Mouse (Mus musculus) fat pad, adult 2 months (tissue): Measurements from ENCODE around the gene Asic4.

Experiments used
- DNase-seq: peaks from one replicate; pipeline ENCODE4 v3.0.0-alpha.2; 2011; ENCODE audit warnings: low read depth, low spot score; ENCODE audit errors: extremely low read depth

The Asic4 gene

DNA sequence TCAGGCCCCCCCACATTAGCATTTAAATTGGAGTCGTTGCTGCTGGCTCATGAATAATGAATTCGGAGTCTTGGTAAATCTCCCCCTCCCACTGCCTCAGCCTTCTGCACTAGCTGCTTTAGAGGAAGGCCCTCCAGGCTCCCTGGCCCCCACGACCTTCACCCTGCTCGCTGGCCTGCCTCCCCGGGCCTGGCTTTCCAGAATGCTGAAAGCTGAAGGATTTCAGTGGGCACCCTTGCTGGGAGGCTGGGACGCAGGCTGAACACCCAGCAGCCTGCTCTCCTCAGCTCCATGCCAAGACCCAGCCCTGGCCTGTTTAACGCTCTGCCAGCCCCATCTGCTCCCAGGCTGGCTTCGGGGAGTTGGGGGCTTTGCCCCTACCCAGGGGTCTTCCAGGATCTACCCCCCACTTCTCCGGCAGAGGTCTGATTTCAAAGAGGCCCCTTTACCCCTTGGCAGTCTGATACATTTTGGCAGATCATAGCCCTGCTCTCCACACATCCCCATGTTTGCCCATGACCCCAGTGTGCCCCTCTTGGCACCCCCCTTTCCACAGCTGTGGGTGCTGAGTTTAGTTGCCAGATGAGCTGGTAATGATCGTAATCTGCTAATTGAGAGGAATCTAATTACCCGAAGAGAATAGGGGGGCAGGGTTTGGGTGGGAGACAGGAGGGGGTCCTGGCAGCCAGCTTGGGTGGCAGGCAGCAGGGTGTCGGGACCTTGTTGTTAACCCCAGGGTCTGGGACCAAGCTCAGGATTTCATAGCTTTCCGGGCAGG lies 6.8 kb upstream of the Asic4 start:
- no peak for DNase-seq

DNA sequence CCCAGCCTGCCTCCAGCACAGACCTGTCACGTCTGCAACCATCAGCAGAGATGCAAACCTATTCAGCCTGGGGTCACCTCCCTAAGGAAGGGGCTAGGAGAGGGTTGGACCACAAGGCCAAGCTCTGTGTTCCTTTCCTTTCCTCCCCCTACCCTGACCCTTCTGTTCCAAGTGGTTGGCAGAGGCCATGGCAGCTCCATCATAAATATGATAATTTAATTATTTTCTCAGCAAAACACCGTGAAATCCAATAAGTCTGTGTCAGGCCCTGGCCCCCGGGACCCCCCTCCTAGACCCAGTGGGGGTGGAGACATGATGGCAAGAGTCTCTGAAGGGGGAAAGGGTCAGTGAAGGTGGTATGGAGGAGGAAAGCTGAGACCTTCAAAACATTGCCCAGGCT lies 6.0 kb upstream of the Asic4 start:
- no peak for DNase-seq

DNA sequence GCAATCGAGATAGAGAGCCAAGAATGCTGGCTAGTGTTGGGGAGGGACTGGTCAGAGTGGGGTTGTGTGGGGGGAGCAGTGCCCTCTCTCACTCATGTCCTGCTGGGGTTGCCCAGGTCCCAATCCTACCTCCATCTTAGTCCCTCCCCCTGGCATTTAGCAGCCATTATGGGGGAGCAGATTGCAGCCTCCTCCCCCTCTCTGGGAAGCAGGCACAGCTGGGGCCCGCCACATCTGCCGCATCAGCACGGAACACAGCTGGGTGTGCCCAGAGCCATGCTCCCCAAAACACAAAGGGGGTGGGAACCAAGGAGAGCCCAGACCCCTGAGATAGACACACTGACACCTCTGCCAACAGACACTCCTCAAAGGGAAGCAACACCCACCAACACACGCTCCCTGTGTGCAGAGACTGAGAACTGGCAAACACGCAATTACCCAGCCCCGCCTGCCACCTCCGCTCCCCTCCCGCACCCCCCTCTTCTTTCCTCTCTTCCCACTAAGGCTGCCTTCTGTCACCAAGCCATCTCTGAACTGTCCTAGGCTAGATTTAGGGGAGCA lies 5.0 kb upstream of the Asic4 start:
- no peak for DNase-seq

DNA sequence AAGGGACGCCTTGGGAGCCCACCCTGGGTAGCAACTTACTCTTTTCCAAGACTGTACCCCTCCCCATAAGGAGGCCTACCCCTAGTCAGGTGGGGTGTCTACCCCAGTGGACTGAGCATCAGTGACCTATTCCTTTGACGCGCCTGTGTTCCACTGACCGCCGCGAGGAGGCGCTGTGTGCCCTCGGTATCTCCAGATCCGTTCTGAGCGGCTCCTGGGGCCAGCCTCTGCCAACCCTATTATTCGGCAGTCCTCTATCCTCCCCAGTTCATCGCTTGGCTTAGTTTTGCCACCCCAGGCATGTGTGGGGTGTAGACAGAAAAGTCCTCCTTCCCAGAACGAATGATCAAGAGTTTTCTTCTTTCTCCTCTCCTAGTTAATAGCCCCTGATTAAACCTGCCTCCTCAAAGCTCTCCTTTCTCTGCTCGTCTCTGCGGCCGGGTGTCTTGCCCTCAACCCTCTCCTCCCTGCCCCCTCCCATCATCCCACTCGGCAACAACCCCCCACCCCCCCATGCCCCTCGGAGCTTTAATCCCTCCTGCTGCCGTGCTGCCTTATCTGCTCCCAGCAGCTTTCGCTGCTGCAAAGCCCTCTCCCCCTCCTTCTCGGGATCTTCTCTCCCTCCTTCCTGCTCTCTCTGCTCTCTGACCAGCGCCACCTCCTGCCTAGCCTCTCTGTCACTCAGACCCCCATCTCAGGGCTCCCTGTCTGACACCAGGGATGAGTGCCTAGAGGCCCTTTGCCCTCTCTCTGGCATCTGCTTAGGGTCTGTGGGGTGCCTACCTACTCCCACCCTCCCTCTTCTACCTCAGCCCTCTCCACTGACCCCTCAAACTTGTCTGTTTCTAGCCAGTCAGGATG lies 4.3 kb upstream of the Asic4 start:
- no peak for DNase-seq

DNA sequence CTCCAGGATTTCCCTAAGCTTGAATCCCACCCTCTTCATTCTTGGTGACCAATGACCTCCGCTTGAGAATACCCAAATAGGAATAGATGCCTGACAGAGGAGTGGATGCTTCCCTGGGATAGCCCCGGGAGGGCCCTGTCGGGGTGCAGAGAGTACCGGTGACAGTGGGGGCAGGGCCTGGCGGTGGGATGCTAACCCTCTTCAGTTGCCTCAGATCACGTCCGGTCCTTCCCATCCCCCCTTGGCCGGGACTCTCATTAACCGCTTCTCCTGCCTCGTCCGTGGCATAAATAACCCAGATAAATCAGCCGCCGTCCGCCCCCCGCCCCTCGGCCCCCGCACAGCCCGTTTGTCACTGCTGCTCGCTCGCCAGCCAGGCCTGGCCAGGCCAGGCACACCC lies 3.6 kb upstream of the Asic4 start:
- DNase-seq, result no peak

DNA sequence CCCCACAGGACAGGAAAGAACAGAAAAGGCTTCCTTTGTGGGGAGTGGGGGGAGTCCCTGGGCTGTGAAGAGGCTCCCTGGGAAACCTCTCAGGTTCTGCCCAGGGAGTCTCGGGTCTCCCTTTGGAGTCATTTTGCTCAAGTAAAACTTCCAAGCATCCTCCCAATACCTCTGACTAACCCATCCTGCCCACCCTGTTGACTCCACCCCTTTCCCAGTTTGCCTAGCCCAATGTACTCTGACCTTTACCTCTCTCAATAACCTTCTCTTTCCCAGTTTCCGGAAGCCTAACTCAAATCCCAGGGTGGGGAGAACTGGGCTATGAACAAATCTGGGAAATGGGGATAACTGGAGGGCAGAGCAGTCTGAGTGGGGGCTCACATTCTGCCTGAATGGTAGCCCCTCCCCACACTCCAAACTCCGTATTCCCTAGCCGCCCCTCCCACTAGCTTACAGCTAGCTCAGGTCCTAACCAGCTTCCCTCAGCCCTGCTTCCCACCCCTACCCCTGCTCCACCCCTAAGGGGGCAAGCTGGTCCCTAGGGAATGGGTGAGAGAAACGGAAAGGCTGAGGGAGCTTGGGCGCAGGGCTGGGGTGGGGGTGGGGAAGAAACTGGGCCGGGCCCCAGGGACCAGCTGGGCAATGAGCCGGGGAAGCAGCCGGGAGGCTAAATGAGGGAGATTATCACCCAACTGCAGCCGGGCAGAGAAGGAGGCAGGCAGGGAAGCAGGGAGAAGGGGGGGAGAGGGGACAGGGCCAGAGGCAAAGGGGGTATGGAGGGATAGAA lies 2.8 kb upstream of the Asic4 start:
- DNase-seq, result no peak

DNA sequence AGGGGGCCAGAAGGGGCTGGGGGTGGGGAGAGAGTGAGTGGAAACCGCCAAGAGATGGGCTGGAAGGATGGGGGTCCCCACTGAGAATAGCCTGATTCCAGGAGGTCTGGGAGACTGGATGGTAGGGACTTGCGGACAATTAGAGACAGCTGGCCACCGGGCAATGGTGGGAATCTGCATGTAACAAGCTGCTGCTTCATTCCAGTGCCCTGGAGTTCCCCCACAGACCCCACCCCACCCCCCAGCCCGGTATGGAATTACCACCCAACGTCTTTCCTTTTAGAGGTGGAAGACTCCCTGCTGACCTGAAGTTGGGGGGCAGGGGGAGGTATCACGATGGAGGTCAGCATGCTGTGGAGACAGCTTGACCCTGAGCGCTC lies 2.2 kb upstream of the Asic4 start:
- no peak for DNase-seq

DNA sequence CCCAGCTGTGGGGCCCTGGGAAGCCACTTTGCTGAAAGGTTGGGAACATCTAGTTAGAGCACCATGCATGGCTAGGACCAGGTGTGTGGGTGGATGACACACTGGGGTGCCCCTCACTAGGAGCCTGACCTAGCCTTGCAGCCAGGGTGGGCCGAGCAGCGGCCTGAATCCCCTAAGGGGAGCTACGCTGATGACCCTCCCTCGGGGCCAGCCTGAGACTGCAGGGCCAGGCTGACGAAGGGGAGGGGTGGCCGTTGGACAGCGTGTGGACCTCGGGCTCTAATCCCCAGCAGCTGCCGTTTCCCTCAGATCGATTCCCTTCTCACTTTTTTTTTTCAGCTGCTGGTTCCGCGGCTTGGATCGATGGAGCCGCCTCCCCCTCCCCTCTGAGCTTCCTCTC lies 1.3 kb upstream of the Asic4 start:
- DNase-seq, result no peak

DNA sequence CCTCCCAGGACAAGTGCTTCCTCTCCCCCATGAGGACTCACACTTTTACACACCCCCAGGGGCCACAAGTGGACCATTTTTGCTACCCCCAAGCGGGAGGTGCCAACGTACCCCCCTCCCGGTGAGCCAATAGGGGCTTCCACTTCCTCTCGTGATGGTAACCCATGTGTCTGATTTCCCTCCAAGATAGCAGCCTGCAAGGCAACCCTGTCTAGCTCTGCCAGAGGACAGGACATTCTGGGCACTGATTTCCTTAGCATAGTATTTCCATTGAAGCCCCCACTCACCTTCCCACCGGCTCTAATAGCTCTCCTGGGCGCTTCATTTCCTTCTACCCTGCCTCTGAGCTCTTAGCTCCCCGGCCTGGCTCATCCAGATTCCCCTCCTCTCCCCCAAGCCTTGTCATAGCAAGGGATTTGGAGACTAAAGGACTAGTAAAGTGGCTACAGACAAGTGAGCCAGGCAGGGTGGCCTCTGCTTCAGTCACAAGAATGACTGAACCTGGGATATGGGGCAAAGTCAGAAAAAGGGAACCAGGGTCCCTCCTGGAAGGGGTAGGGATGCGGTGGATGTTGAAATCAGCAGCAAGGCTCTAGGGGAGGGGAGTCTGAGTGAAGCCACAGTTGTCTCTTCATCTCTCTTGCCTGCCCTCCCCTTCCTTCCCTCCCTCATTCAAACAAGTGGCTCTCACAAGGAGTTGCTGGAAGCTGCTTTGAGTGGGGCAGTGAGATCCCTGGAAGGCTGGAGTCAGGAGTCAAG lies 680 bp upstream of the Asic4 start:
- DNase-seq, result no peak

DNA sequence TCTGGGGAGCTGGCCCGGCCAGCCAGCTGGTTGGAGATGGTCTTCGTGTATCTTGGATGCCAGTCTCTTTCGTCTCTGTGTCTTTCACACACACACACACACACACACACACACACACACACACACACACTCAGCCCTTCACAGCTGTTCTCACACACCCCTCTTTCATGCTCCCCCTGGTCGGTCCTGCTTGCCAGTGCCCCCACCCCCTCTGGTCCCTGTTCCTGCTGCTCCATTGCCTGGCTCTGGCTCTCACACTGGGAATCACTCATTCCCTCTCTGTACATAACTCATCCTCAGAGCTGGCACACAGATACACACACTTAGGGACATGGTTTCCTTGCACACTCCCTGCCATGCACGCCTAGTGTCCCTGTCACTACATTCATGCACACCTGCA lies 1.7 kb downstream of the Asic4 start:
- DNase-seq, result no peak

DNA sequence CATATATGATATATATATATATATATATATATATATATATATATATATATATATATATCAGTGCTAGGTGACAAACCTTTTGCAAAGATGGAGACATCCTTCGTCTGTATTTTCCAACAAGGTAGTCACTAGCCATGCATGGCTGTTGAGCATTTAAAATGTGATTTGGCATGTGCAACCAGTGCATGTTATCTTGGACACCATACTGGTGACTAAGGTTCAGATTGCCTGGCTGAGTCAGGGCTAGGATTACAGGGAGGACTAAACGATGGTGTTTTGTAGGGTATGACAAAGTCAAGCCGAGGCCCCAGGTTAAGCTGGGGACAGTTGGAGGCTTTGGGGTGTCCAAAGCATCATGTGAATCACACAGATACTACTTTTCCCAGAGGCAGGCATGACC lies 5.2 kb downstream of the Asic4 start:
- DNase-seq, result no peak

DNA sequence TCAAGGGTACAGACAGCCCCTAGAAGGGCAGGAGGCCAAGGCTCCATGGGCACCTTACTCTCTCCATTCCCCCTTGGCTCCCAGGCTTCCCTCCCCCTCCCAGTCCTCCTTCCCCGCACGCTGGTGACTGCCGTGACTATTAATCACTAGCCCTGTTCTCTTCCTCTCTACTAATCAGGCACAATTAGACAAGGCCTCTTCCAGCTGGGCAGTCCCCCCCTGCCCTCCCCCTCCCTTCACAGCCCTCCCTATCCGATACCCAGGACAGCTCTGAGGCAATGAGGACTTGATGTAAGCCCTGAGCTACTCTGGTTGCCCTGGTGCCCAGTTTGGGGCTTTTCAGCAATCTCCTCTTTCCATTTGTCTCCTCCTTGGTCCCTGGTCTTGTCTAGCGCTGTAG lies 5.7 kb downstream of the Asic4 start:
- DNase-seq, result no peak

DNA sequence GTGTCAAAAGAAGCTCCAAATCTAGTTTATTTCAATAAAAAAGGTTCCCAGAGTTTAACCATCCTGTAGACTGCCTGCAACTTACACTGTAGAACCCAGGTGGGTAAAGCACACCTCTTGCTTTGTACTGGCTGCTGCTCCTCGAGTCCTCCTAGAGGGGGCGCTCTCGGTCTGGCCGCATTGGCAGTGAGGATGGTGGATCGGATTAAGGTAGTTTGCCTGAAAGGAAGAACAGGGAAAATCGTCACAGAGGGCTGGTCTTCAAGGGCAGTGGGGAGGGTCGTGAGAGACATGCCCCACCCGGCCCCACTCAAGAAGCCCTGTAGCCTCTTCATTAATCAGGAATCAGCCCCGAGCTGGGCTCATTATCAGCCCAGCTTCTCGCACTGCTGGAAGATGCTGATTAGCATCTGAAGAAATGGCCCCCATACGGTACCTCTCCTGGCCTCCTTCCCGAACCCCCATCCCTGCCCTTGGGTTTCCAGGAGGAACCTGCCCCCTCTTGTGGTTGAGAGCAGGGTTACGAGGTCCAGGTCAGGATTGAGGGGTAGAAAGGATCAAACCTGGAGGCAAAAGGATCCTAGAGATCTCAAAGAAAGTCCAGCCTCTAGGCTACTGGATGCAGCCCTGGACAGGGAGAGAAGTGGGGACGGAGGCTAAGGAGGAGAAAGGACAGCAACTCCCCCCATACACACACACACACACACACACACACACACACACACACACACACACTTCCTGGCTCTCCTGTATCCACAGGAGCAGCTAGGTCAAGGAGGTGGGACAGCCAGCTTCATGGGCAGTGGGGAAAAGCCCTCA lies 6.7 kb downstream of the Asic4 start:
- no peak for DNase-seq

DNA sequence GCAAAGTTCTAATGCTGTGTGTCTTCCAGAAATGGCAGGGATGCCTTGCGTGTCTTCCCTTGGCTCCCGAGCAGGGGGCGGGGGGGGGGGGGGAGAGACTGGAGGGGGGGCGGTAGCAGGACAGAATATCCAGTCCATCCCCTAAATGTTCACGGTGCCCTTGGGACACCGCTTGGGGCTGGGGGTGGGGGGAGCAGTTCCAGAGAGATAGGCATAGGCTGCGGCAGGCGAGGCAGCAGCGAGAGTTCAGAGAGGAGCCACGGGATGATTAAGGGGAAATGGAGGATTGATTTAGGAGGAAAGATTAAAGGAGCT lies 7.4 kb downstream of the Asic4 start:
- no peak for DNase-seq

DNA sequence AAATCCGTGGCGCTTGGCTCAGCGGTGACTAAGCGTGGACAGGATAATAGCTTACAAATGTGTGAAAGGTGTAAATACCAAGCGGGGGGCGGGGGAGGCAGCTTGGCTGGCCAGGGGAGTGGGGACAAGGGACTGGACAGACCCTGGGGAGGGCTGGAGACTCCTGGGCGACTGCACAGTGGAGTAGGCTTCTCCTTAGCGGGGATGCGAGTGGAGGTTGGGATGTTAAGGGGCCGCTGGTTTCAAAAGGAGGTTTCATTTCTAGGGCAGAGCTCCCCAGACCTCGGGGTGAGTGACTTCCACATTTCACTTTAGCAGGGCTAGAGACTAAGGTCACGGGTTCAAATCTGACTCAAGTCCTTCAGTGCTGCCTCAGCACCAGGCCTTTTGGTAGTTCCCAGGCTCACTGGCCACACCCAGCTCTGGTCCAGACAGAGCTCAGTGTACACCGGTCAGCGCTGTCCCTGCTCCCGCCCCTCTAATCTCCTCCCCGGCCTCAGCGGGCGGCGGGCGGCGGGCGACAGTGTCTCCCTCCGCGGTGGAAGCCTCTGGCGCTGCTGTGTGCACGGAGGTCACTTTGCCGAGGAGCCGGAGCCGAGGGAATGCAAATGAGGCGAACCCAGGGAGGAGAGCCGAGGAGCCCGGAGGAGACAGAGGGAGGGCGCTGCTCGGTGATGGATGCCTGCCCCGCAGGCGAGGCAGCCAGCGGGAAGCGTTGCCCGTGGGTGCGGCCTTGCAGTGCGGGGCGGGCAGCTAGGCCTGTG lies 8.0 kb downstream of the Asic4 start:
- no peak for DNase-seq

DNA sequence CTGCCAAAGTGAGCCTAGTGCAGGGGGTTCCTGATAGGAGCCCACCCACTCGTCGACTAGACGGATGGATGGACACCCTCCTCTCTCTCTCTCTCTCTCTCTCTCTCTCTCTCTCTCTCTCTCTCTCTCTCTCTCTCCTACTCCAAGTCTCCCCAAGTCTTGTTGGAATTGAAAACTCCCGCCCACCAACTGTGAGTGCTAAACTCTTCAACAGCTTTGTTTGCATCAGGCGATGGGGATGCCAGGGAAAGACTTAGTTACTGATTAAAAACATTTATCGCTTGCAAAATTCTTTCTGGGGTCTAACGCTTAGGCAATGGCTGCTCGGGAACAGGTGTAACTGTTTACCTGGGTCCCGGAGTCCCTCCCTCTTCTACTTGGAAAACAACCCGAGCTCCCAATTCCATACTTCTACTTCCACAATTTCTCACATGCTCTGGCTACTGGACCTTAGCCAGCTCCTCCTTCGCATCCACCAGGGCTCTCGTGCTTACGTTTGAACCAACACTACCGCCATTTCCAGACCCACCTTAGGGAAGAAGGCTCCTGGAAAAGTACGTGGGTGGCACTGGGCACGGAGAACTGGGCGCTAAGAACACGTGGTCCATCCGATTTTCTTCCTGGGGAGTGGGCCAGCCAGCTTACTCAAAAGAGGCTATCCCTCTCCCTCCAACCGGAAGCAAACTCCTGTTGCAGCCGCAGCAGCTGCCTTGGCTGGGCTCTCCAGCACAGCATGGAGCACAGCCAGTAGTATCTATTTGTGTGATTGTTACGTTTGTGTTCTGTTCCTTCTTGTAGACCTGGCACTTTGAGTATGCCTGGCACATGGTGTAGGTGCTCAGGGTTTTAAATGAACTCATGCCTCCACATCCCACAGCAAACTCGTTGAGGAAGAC lies 8.8 kb downstream of the Asic4 start:
- no peak for DNase-seq

DNA sequence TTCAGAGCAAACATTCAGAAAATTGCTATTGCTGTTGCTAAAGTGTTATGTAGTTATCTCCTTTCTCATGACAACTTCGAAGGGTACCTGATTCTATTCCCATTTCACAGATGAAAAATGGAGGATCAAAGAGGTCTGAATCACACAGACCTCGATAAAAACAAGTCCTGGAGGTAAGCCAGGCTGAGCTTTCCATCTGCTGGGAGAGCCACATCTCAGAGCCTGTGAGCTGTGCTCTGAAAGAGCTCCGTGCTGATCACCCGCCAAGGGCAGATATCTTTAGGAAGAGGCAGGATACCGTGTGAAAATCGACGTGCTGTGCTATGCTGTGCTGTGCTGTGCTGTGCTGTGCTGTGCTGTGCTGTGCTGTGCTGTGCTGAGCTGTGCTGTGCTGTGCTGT lies 10.1 kb downstream of the Asic4 start:
- no peak for DNase-seq

DNA sequence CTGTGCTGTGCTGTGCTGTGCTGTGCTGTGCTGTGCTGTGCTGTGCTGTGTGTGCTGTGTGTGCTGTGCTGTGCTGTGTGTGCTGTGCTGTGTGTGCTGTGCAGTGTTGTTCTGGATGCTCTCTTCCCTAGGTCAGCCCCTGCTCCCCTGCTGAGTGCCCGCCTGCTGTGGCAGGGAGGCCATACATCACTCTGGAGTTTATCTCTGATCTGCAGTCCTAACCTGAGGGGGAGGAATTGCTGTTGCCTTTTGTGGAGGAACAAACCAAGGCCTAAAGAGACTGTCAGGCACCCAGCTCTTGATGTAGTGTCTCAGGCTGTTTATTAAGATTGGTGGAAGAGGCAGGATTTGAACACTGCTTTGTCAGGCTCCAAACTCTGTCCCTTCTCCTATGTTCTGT lies 12.4 kb downstream of the Asic4 start:
- DNase-seq, result no peak
